Mouse (Mus musculus): Measurements from ENCODE around the gene Tpi1. TPM values are rescaled to one million over a fixed set of nuclear protein-coding genes. Genes with fewer than 3 reads are reported as not detected.
A peak's percentile ranks its signal among the peaks of the same experiment; 100 is the strongest.

Tpi1 gene
- total and polyA plus RNA-seq, 3 experiments, result 102 to 1,182 (median 440) TPM

DNA sequence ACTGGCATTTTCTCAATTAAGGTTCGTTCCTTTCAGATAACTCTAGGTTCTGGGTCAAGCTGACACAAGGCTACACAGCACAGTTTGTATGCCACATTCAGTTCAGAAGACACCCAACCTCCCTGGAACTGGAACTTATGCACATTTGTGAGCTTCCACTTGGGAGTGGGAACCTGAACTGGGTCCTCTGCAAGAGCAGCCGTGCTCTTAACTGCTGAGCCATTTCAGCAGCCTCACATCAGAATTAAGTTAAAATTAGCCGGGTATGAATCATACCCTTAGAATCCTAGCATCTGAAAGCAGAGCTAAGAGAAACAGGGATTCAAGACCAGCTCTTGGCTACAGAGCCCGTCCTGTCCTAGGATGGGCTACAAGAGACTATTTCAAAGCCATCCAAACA is 6.7 kb downstream of the Tpi1 start:
- no peak for DNase-seq (ENCODE audit: low read depth, low spot score)
- Histone ChIP-seq H3K79me2 (ENCODE audit: control insufficient read depth, insufficient read depth, low read length, poor library complexity) (peaks cover 4% of the 10 kb centered on the region), H3K27ac (ENCODE audit: control insufficient read depth, low read depth, low read length) (no peak overlapping the region), H3K36me3 (ENCODE audit: control insufficient read depth in 1 of 2, insufficient read depth in 2 of 2, low read length in 2 of 2) (peaks cover 0 to 14% of the 10 kb centered on the region in 2 experiments), H3K4me3 (ENCODE audit: control insufficient read depth in 1 of 2, insufficient read depth in 1 of 2, low read depth in 2 of 2, low read length in 2 of 2) (no peak overlapping the region), H3K27me3 (ENCODE audit: control insufficient read depth in 1 of 2, insufficient read depth in 2 of 2, low read length in 2 of 2) (no peaks in the 10 kb centered on the region), H3K9ac (ENCODE audit: control insufficient read depth, low read depth, low read length, poor library complexity, severe bottlenecking) (no peak overlapping the region), H3K9me3 (replicated peaks; ENCODE audit: insufficient read depth, low read length) (no peaks in the 10 kb centered on the region), H3K4me1 (ENCODE audit: control insufficient read depth in 1 of 2, insufficient read depth in 2 of 2, low read length in 2 of 2) (peaks cover 0 to 29% of the 10 kb centered on the region in 2 experiments; a peak in 2 of 4 replicates)
- TF ChIP-seq MAFK (IDR thresholded peaks at IDR 0.05; ENCODE audit: borderline replicate concordance, low read depth, low read length) (no peak), SMC3 (IDR thresholded peaks at IDR 0.05; ENCODE audit: low read depth, low read length) (no peak), USF1 (IDR thresholded peaks at IDR 0.05; ENCODE audit: low read depth, low read length) (no peak), SIN3A (IDR thresholded peaks at IDR 0.05; ENCODE audit: low read length) (no peak), MEF2A (IDR thresholded peaks at IDR 0.05; ENCODE audit: extremely low read depth, insufficient replicate concordance, low read depth, low read length, poor library complexity, severe bottlenecking) (no peak), GABPA (IDR thresholded peaks at IDR 0.05; ENCODE audit: low read depth, low read length) (no peak), MAZ (IDR thresholded peaks at IDR 0.05; ENCODE audit: low read depth, low read length) (no peak), KAT2A (conservative IDR thresholded peaks at IDR 0.05; ENCODE audit: low read depth, low read length) (no peak), MYB (IDR thresholded peaks at IDR 0.05; ENCODE audit: low read depth, low read length) (no peak), ZNF384 (IDR thresholded peaks at IDR 0.05; ENCODE audit: low read depth, low read length) (no peak), EP300 (IDR thresholded peaks at IDR 0.05; ENCODE audit: low read depth in 1 of 2, low read length in 2 of 2) (no peak), POLR2AphosphoS2 (IDR thresholded peaks at IDR 0.05; ENCODE audit: low read length) (no peak), NRF1 (IDR thresholded peaks at IDR 0.05; ENCODE audit: insufficient read depth, low read depth, low read length, poor library complexity, severe bottlenecking) (no peak), HCFC1 (IDR thresholded peaks at IDR 0.05; ENCODE audit: low read depth, low read length) (no peak), JUND (IDR thresholded peaks at IDR 0.05; ENCODE audit: low read depth, low read length) (no peak), CHD1 (IDR thresholded peaks at IDR 0.05; ENCODE audit: low read depth, low read length) (no peak), BHLHE40 (IDR thresholded peaks at IDR 0.05; ENCODE audit: borderline replicate concordance, low read depth, low read length) (no peak), MXI1 (IDR thresholded peaks at IDR 0.05; ENCODE audit: low read depth, low read length) (no peak)

DNA sequence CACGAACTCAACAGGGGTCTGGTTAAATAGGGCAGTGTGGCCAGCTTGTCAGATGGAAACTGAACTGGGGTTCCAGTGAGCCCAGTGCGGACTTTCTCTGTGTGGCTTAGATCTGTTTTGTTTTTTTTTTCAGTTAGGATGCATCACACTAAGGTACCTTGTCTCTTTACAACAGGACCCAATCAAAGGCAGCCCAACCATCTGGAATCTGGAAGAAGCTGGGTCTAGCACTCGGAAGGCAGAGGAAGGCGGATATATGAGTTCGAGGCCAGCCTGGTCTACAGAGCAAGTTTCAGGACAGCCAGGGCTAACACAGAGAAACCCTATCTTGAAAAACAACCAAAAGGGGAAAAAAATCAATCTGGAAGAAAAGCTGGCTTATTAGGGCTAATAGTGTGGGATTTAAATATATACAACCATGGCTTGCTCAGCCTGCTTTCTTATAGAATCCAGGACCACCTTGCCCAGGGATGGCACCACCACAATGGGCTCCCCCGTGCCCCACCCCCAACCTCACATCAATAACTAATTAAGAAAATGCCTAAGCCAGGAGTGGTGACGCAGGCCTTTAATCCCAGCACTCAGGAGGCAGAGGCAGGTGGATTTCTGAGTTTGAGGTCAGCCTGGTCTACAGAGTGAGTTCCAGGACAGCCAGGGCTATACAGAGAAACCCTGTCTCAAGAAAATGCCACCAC is 7.5 kb downstream of the Tpi1 start:
- H3K36me3 ChIP-seq (ENCODE audit: control insufficient read depth in 1 of 2, insufficient read depth in 2 of 2, low read length in 2 of 2), result peaks cover 0 to 14% of the 10 kb centered on the region in 2 experiments; a peak in 2 of 4 replicates
- no peak for DNase-seq (ENCODE audit: low read depth, low spot score)
- H3K4me1 ChIP-seq (ENCODE audit: control insufficient read depth in 1 of 2, insufficient read depth in 2 of 2, low read length in 2 of 2), result peaks cover 0 to 28% of the 10 kb centered on the region in 2 experiments; a peak in 2 of 4 replicates
- no peaks in the 10 kb centered on the region for H3K9me3 ChIP-seq (replicated peaks; ENCODE audit: insufficient read depth, low read length)
- peak overlapping the region; percentile 61 for H3K4me3 ChIP-seq (ENCODE audit: control insufficient read depth in 1 of 2, insufficient read depth in 1 of 2, low read depth in 2 of 2, low read length in 2 of 2)
- H3K9ac ChIP-seq (ENCODE audit: control insufficient read depth, low read depth, low read length, poor library complexity, severe bottlenecking), result peak overlapping the region; percentile 73
- TF ChIP-seq HCFC1 (IDR thresholded peaks at IDR 0.05; ENCODE audit: low read depth, low read length), result no peak
- TF ChIP-seq ZC3H11A (IDR thresholded peaks at IDR 0.05; ENCODE audit: low read depth, low read length), result no peak
- TF ChIP-seq JUND (IDR thresholded peaks at IDR 0.05; ENCODE audit: low read depth, low read length), result no peak
- TF ChIP-seq NELFE (IDR thresholded peaks at IDR 0.05; ENCODE audit: low read depth, low read length), result no peak
- TF ChIP-seq EP300 (IDR thresholded peaks at IDR 0.05; ENCODE audit: low read depth in 1 of 2, low read length in 2 of 2), result no peak
- peak overlapping the region; percentile 92 for H3K27ac ChIP-seq (ENCODE audit: control insufficient read depth, low read depth, low read length)
- no peaks in the 10 kb centered on the region for H3K27me3 ChIP-seq (ENCODE audit: control insufficient read depth in 1 of 2, insufficient read depth in 2 of 2, low read length in 2 of 2)
- peaks cover 3% of the 10 kb centered on the region; the same call in 1 of the 2 replicates for H3K79me2 ChIP-seq (ENCODE audit: control insufficient read depth, insufficient read depth, low read length, poor library complexity)
